ENCODE assay signal across 21 mouse cellular contexts in the genomic region with DNA sequence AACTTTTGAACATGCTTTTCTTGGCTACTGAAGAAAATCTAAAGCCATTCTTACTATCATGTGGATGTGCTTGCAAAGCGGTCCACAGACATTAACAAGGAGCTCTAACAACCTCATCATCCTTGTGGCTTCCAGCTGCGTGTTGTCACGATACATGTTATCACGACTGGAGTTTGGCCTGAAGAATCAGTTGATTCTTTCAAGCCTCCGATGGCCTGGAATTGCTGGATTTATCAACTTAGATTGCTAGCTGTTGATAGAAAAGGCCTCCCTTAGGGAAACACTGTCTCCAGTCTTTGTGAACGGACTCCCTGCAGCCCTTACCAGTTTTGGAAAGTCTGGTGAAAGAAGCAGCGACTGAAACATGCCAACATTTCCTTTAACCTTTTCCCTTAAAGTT.
"Had no signal": no experiment of that assay in that cellular context is flagged by ENCODE, and none has a peak within 500 bp of the region (broad histone marks: within the 10 kb centered on the region; RNA-seq: fewer than 3 reads in every experiment).

No protein-coding gene starts in this region.

- H3K9me3 ChIP-seq: forebrain, embryonic 15.5 days; heart, embryonic 13.5 days; heart, embryonic 15.5 days; hindbrain, embryonic 13.5 days; hindbrain, embryonic 15.5 days; limb, embryonic 13.5 days; limb, embryonic 15.5 days; liver, embryonic 12.5 days had no signal

- H3K4me1 ChIP-seq: forebrain, embryonic 15.5 days; hindbrain, embryonic 13.5 days; hindbrain, embryonic 15.5 days; limb, embryonic 13.5 days; limb, embryonic 15.5 days; liver, embryonic 12.5 days had no signal

- H3K9ac ChIP-seq: forebrain, embryonic 15.5 days; forebrain, postnatal 0 days; heart, embryonic 13.5 days; heart, embryonic 15.5 days; hindbrain, embryonic 13.5 days; hindbrain, embryonic 15.5 days; limb, embryonic 13.5 days; limb, embryonic 15.5 days; liver, embryonic 12.5 days; liver, embryonic 14.5 days had no signal

- ATAC-seq: forebrain, embryonic 15.5 days; forebrain, postnatal 0 days; hindbrain, postnatal 0 days; intestine, embryonic 16.5 days; liver, embryonic 12.5 days had no signal

- H3K27ac ChIP-seq: forebrain, embryonic 15.5 days; heart, embryonic 13.5 days; heart, embryonic 15.5 days; hindbrain, embryonic 13.5 days; hindbrain, embryonic 15.5 days; hindbrain, postnatal 0 days; limb, embryonic 13.5 days; limb, embryonic 15.5 days; liver, embryonic 12.5 days; liver, embryonic 14.5 days had no signal

- H3K36me3 ChIP-seq: forebrain, embryonic 15.5 days; heart, embryonic 13.5 days; heart, embryonic 15.5 days; hindbrain, embryonic 13.5 days; hindbrain, embryonic 15.5 days; limb, embryonic 13.5 days; limb, embryonic 15.5 days; liver, embryonic 12.5 days had no signal

- H3K27me3 ChIP-seq: forebrain, embryonic 15.5 days; heart, embryonic 13.5 days; heart, embryonic 15.5 days; hindbrain, embryonic 13.5 days; hindbrain, embryonic 15.5 days; limb, embryonic 13.5 days; limb, embryonic 15.5 days; liver, embryonic 12.5 days had no signal

- H3K4me2 ChIP-seq: forebrain, embryonic 15.5 days; heart, embryonic 11.5 days; heart, embryonic 13.5 days; heart, embryonic 15.5 days; hindbrain, embryonic 13.5 days; hindbrain, embryonic 15.5 days; limb, embryonic 13.5 days; limb, embryonic 15.5 days; liver, embryonic 12.5 days had no signal

- H3K4me3 ChIP-seq: forebrain, embryonic 15.5 days; heart, embryonic 13.5 days; heart, embryonic 15.5 days; hindbrain, embryonic 13.5 days; hindbrain, embryonic 15.5 days; limb, embryonic 13.5 days; limb, embryonic 15.5 days; liver, embryonic 12.5 days had no signal

- DNase-seq: forebrain, postnatal 0 days; gastrocnemius, postnatal 14 days; gastrocnemius, postnatal 36 days; kidney, adult 11 months; kidney, adult 8-10 months; kidney, postnatal 14 days; layer of hippocampus, adult 9-11 months; layer of hippocampus, postnatal 36 days; left cerebral cortex, postnatal 4 days had no signal
